Mouse (Mus musculus): Measurements from ENCODE around the gene Carns1.

DNA sequence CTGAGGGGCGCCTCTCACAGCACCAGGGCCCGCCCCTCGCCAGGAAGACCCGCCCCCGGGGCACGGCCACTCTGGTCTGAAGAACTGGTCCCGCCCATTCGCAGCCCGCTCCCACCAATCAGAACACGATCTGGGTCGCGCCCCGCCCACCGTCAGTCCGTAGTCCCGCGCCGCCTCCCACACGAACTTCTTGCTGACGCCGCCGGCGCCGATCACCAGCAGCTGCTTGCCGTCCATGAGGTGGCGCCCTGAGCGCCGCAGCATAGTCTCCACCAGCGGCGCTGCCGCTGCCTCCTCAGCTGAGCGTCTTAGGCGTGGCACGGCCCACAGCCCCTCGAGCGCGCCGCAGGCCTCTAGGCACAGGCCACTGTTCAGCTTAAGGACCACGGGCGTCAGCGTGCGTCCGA, 5.9 kb downstream of the Carns1 start:
- TF ChIP-seq CTCF (IDR thresholded peaks at IDR 0.05; ENCODE audit: low read depth, low read length) (peak; percentile 87), POLR2A (IDR thresholded peaks at IDR 0.05; ENCODE audit: extremely low read depth, insufficient read depth, low read length) (peak; percentile 88)
